Mouse (Mus musculus) small intestine, adult 2 months (tissue): ENCODE results near the gene Il9r.
A peak's percentile ranks its signal among the peaks of the same experiment; 100 is the strongest.

ENCODE experiments used
- CTCF ChIP-seq: fragments of 200-500 bp; IDR thresholded peaks from 2 replicates; pipeline ENCODE4 v1.5.1; 2012; ENCODE audit warnings: low read depth, mild to moderate bottlenecking, control low read depth, inconsistent platforms, low read length, moderate library complexity, mixed read lengths; ENCODE audit not compliant: insufficient replicate concordance, insufficient read length; ENCODE audit errors: extremely low read depth
- POLR2A ChIP-seq: fragments of 200-500 bp; IDR thresholded peaks from 2 replicates; pipeline ENCODE4 v1.6.1; 2012; ENCODE audit warnings: low read depth, mild to moderate bottlenecking, control low read depth, inconsistent platforms, low read length, moderate library complexity

GRCm38 (mm10) chr11:32216851-32217250, 16.8 kb upstream of the Il9r start:
- no peak for TF ChIP-seq POLR2A
- TF ChIP-seq CTCF: peak; percentile 88; the same call in 1 of the 2 replicates
